Mouse (Mus musculus): ENCODE data around the gene Dync1li1.

Dync1li1 gene

DNA sequence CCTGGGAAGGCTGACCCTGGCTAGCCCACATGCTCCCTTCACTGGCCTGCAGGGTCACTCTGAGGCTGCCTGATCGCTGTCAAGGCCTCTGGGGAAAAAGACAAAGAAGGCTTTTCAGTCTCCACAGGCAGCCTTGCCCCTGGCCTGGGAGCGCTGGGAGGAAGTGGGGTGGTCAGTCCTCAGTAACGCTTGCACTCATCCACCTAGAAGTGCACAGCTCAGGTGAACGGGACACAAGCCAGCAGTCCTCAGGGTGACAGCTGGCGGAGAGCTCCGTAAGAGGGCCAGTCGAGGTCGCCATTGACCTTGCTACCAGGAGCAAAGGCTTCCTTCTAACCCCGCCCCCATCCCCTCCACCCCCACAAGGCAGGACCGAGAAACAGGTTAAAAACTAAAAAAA, 79.5 kb downstream of the Dync1li1 start:
- no peak for DNase-seq (ENCODE audit: low spot score)

DNA sequence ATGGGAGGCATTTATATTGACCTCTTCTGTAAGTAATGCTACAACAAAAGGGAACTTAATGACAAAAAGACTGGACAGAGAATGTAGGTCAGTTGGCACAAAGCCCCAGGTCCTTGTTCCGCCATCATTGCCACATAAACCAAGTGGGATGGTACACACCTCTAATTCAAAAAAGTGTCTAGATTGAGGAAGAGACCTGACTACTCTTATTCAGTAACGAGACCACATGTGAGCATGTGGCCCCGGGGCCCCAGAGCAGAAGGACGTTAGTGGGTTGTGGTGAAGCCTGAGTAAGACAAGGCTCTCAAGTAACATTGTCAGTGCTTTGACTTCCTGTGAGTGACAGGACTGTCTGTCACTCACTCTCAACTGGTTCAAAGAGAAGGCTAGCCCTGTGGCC, 81.6 kb downstream of the Dync1li1 start:
- no peak for DNase-seq (ENCODE audit: low spot score)

DNA sequence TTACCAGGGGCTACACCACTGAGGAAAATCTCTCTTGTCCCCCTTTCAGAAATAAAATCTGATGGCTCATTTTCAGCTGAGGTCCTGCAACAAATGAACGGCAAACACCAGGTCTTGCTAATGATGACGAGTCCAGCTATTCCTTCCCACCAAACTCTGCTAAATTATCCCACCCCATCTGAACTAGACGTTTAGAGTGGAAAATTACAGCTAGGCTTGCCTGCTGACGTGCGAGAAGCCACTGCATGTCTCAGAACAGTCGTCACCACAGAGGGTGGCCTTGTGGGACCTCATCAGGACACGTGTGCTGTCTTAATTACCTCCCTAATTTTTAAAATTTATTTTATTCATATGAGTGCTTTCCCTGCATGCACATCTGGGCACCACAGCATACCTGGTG, 83.0 kb downstream of the Dync1li1 start:
- DNase-seq (ENCODE audit: low spot score), result no peak

Measured in yolk sac, embryonic 10.5 days (tissue).